Mouse (Mus musculus): ENCODE measurements at regions not wholly inside any gene's neighbourhood (a gene's known extent, or its start where the extent isn't known, plus 50 kb on each side); places are given as distances from the start of the nearest gene placed in this dataset.

- no peak for DNase-seq
These were observed 116.3 kb upstream of the Tpm1 start for GRCm38 (mm10) chr9:67165486-67165885.

- DNase-seq, result no peak
These were observed 114.5 kb upstream of the Tpm1 start for GRCm38 (mm10) chr9:67163746-67164145.

GRCm38 (mm10) chr9:67160785-67161455 lies 111.7 kb upstream of the Tpm1 start:
- DNase-seq, result no peak

- no peak for DNase-seq
These were observed 111.1 kb upstream of the Tpm1 start for GRCm38 (mm10) chr9:67160350-67160749.

- DNase-seq, result no peak
These were observed 107.5 kb upstream of the Tpm1 start for GRCm38 (mm10) chr9:67156590-67157259.

- no peak for DNase-seq
These were observed 104.9 kb upstream of the Tpm1 start for GRCm38 (mm10) chr9:67154062-67154461.

GRCm38 (mm10) chr9:67153333-67153732 lies 104.1 kb upstream of the Tpm1 start:
- DNase-seq, result no peak

GRCm38 (mm10) chr9:67147656-67148055 lies 98.5 kb upstream of the Tpm1 start:
- DNase-seq, result no peak

GRCm38 (mm10) chr9:67145392-67145791 lies 96.2 kb upstream of the Tpm1 start:
- DNase-seq, result no peak

GRCm38 (mm10) chr9:67144511-67144910 lies 95.3 kb upstream of the Tpm1 start:
- DNase-seq, result no peak

- DNase-seq, result no peak
These were observed 91.2 kb upstream of the Tpm1 start for GRCm38 (mm10) chr9:67140319-67140887.

- DNase-seq, result peak; percentile 40
These were observed 88.5 kb upstream of the Tpm1 start for GRCm38 (mm10) chr9:67137681-67138080.

- peak; percentile 14 for DNase-seq
These were observed 87.9 kb upstream of the Tpm1 start for GRCm38 (mm10) chr9:67137141-67137540.

GRCm38 (mm10) chr9:67136166-67136565 lies 87.0 kb upstream of the Tpm1 start:
- DNase-seq, result no peak

- DNase-seq, result no peak
These were observed 85.2 kb upstream of the Tpm1 start for GRCm38 (mm10) chr9:67134378-67134777.

GRCm38 (mm10) chr9:67132370-67132769 lies 83.2 kb upstream of the Tpm1 start:
- DNase-seq, result no peak

GRCm38 (mm10) chr9:67130730-67131440 lies 81.7 kb upstream of the Tpm1 start:
- DNase-seq, result no peak

GRCm38 (mm10) chr9:67129891-67130290 lies 80.7 kb upstream of the Tpm1 start:
- DNase-seq, result no peak

GRCm38 (mm10) chr9:67129095-67129494 lies 79.9 kb upstream of the Tpm1 start:
- DNase-seq, result no peak

GRCm38 (mm10) chr9:67121691-67122090 lies 72.5 kb upstream of the Tpm1 start:
- DNase-seq, result no peak

GRCm38 (mm10) chr9:67118880-67119644 lies 69.9 kb upstream of the Tpm1 start:
- DNase-seq, result no peak

- no peak for DNase-seq
These were observed 69.2 kb upstream of the Tpm1 start for GRCm38 (mm10) chr9:67118429-67118828.

GRCm38 (mm10) chr9:67117639-67118038 lies 68.4 kb upstream of the Tpm1 start:
- DNase-seq, result no peak

Measured in right cerebral cortex, postnatal 25 days (tissue).